Mouse (Mus musculus): ENCODE measurements around the gene Ass1. TPM values are rescaled to one million over a fixed set of nuclear protein-coding genes. Genes with fewer than 3 reads are reported as not detected.

Ass1 gene
- total RNA-seq, 2 experiments from 2014 or later = 19.5 to 21.8 TPM

DNA sequence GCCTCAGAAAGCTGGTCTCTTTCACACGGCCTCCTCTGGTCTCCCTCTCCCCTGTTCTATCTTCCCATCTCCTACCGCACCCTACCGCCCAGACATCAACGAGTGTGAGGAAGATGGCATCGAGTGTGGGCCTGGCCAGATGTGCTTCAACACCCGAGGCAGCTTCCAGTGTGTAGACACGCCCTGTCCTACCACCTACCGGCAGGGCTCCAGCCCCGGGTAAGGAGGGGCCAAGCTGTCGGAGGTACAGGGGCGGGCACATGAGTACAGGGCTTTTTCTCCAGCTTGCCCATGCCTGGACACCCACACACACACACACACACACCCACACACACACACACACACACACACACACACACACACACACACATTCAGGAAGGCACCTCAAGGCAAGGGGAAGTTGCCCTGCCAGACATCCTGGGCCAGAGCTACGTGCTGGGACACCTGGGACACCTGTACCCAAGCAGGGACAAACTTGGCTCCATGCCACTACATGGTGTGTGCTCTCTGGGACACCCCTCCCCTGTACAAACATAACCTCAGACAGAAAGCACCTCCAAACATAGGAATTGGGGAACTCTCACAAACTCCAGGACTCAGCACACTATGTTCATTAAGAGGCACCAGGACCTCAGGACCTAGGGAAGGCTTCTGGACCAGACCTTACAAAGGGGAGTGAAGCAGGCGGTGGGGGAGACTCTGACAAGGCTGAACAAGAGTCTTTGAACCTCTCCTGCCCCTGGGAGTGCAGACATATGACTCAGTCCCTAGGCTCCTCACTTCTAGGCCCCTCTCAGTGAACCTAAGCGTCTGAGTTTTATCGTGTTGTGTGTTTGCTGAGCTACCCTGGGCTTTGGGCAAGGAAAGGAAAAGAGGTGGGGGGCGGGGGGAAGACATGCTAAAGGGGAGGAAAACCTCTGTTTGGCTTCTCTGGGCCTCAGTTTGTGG lies 10.7 kb upstream of the Ass1 start:
- no peak for DNase-seq

DNA sequence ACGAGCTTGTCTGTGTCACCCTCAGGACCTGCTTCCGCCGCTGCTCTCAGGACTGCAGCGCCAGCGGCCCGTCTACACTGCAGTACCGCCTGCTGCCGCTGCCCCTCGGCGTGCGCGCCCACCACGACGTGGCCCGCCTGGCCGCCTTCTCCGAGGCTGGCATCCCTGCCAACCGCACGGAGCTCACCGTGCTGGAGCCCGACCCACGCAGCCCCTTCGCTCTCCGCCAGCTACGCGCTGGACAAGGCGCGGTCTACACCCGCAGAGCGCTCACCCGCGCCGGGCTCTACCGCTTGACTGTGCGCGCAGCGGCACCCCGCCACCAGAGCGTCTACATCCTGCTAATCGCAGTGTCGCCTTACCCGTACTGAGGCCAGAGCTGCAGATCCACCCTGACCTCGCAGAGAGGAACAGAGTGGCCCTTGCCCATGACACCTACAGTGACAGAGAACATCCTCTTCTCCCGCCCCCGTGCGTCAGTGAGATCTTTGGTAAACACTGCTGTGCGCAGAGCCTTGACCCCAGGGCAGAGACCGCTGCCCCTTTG lies 9.9 kb upstream of the Ass1 start:
- no peak for DNase-seq

DNA sequence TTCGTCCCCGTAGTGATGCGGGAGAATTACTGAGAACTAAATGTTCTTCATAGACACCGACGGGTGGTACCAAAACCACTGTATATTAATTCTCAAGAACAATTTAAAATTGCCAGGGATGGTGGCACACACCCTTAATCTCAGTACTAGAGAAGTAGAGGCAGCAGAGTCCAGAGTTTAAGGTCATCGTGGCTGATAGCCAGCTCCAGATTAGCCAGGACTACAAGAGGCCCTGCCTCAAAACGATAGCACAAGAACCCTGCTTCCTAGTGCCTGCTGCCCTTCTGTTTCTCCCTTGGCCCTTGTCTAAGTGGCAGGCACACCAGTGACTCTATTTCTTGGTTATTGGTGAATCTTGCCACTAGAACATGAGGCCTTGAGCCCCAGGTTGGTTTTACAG lies 9.1 kb upstream of the Ass1 start:
- DNase-seq = no peak

DNA sequence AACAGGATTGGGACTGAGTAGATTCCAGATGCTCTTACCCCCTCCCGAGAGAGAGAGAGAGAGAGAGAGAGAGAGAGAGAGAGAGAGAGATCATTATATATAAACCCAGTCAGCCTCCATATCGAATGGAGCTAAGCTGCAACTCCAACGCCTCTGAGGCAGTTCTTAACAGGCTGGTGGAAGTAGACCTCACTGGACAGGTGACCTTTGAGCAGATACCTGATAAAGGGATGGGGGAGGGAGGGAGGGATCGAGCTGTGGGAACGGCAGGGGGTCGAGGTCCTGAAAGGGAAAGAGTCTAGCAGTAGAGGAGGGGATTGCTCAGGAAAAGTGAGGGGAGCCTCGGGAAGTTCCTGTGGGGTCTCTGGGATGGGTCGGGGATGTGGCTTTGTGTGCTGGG lies 8.0 kb upstream of the Ass1 start:
- no peak for DNase-seq

DNA sequence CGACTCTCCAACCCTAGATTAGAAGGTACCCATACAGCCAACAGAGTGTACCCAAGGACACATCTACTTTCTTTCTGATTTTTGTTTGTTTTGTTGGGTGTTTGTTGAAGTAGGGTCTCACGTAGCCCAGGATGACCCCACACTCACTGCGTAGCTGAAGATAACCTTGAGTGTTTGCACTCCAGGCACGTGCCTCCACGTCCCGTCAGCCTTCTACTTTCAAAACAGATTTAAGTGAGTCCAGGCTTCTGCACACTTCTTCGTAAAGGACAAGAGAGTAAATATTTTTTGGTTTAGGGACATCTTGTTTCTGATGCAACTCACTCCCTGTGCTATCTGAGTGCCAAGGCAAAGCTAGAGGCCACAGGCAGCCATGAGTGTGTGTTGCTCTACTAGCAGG lies 6.8 kb upstream of the Ass1 start:
- DNase-seq = no peak

DNA sequence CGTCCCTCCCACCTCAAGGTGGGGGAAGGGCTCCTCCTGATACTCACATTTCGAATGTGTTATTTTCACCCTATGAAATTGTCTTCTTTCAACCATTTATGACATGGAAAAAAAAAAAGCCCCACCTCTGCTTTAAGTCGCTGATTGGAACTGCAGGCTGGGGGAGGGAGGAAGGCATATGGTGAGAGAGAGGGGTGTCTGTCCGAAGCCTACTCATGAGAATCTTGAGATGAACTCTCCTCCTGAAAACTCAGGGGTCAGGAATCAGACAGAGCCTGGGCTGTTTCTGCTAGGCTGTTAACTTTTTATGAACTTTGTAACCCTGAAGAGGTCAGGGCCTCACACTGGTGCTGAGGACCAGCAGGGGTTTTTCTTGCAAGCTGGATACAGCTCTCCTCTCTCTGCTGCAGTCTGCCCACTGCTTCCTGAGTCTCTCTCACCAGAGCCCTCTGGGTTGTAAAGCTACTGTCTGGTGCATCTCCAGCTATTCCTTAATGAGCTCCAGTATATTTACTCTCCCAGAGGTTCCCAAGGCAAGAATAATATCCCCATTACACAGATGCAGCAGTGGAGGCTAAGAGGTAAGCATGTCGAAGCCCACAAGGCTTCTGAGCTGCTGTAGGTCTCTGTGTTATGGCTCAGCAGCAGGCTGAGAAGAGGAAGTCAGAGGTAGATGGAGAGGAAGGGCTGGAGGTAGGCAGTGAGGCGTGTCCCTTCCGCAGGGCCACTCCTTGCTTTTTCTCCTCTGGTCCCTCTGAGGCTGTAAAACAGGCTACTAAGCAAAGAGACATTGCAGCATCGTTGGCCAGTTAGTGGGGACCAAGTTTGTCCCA lies 6.1 kb upstream of the Ass1 start:
- no peak for DNase-seq

DNA sequence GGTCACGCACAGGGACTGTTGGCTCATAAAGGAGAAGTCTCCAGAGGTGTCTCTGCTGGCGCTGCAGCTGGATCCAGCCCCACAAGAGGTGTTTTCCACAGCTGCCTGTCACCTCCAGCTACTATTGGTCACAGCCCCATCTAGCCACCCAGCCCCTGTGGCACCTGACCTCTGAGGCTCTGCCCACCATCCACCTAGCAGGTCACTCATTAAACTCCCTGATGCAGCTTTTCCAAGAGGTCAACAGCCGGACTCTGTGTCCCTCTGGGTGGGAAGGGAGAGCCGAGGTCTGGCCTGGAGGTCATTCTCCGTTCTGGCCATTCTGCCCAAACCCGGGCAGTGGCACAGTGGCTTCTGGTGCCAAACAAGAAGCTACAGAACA lies 5.5 kb upstream of the Ass1 start:
- no peak for DNase-seq

DNA sequence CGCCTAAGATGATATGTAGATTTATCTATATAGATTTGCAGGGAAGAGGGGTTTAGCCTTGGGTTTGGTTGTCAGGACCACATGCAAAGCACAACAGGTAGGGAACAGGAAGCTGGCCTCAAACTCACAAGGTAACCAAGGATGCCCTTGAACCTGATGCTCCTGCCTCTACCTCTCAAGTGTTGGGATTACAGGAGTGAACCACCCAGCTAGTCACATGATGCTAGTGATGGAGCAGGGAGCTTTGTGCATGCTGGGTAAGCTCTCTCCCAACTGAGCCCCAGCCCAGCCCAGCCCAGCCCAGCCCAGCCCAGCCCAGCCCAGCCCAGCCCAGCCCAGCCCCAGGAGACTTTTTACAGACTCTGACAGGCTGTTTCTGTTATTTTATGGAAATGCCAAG lies 2.5 kb upstream of the Ass1 start:
- no peak for DNase-seq

DNA sequence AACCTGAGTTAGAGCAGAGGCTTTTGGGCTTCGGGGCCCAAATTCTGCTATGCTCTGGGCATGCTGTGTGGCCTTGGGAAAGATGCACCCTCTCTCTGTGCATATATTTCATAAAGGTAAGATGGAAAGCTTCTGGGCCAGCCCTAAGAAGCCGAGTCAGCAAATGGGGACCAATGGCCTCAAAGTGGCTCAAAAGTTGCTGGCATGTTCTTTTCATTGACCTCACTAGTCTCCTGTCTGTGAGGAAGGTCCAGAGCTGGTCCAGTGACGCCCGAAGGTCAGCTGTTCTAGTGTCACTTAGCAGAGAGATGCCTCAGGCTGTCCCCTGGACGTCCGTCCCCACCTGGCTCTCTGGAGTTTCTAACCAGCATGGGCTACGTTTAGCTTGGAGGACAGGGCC lies 1.1 kb upstream of the Ass1 start:
- no peak for DNase-seq

DNA sequence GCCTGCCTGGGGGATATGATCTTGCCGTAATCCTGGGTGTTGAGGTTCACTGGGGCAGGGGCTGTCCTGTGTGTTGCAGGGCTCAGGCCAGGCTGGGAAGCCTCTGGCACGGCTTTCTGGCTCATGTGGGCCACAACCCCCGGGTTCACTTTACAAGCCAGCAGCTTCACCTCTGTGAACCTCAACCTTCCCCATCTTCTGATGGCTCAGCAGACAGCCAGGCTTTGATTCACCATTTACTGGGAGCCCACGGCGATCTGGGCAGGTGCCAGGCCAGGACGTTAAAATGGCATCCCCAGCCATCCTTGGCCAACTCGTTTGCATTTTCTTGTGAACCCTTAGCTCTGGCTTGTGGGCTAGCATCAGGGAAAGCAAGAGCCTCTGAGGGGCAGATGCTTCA lies 527 bp upstream of the Ass1 start:
- DNase-seq = no peak

DNA sequence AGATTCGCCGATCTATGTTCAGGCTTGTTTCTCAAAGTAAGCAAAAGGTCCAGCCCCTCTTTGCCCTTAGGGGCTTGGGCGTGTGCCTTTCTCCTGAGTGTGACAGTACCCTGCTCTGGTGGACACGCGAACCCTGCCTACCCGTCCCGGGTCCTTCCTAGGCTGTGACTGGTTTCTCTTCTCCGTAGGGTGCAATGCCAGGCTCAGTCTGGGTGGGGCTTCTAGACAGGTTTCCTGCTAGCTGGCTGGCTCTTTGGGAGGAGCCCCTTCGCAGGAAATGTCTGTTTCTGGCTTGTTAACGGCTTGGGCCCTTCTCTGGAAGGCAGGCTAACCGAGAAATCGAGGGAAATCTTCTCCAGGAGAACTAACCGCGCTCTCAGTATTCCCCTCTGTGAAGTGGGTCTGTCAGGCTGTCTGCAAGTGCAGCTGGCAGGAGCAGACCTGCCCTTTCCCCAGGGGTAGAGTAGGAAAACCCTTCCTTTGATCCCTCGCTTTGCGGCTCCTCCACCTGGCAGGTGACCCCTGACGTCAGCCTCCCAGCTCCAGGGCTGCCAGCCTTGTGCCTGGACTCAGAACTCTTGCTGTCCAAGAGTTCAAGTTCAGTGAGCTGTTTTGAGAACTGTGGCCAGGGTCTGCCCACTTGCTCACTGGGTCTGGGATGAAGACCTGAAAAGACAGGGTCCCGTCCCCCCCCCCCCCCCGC lies 827 bp downstream of the Ass1 start:
- no peak for DNase-seq

DNA sequence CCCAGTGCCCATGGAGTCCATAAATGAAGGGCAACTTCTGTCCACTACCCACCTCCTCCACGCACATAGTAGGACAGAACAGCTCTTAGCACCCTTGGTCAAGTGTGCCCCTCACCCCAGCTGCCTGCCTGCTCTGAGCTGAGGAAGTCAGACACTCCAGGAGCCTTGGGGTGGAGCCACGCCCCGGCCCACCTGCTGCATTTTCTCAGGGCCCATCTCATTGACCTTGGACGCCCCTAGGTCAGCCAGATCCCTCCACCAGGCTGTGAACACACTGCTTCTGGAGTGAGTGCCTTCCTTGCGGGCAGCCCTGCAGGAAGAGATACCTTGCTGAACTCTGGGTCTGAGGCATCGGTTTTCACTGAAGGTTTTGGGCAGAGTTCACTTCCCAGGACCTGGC lies 1.6 kb downstream of the Ass1 start:
- DNase-seq = no peak

DNA sequence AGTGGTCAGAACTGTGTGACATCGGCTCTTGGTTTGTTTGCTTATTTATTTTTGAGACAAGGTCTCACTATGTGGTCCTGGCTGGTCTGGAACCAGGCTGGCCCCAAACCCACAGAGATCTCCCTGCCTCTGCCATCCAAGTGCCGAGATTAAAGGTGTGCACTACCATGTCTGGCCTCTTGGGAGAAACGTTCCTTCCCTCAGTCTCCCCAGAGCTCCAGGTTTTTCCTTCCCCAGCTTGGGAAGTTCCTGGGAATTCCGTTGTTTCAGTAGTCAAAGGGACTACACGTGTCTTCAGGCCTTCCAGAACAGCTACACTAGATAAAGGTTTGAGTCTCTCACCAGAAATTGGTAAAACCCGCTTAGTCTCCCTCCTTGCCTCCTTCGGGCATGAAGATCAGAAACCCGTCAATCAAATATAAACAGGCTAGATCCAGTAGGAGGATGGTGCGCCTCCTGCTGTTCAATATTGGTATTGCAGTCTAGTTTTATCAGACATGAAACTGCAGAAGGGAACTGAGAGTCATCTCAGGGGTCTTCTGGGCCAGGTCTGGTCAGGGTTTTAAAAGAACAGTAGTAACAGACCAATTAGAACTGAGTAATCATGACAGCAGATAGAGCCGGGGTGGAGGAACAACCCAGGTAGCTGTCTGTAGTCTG lies 2.5 kb downstream of the Ass1 start:
- DNase-seq = no peak

DNA sequence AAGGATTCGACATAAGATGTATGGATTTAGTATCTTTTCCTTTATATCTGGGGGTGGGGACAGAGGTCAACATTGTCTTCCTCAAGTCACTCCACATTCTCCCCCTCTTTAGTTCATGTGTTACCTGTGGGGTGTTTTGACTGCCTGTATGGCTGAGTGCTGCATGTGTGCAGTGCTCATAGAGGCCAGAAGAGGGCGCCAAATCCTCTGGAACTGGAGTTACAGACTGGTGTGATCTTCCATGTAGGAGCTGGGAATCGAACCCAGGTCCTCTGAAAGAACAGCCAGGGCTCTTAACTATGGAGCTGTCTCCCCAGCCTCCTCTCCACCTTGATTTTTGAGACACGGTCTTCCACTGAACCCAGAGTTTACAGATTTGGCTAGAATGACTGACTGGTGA lies 3.9 kb downstream of the Ass1 start:
- no peak for DNase-seq

DNA sequence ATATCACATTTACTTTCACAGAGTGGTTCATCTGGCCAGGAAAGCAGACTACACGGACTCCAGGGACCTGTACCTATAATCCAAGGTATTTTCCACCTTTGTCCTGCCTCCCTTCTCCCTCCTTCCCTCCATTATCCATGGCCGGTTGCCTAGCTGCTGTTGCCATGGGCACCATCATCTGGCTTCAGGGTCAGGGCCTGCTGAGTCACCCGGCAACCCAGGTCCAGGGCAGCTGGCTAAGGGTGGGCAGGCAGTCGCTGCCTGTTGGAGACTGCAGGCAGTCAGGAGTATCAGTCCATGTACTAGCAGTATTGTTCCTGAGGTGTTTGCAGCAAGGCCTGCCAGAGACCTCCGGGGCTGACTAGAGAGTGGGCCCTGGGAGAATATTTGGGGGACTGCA lies 4.7 kb downstream of the Ass1 start:
- no peak for DNase-seq

DNA sequence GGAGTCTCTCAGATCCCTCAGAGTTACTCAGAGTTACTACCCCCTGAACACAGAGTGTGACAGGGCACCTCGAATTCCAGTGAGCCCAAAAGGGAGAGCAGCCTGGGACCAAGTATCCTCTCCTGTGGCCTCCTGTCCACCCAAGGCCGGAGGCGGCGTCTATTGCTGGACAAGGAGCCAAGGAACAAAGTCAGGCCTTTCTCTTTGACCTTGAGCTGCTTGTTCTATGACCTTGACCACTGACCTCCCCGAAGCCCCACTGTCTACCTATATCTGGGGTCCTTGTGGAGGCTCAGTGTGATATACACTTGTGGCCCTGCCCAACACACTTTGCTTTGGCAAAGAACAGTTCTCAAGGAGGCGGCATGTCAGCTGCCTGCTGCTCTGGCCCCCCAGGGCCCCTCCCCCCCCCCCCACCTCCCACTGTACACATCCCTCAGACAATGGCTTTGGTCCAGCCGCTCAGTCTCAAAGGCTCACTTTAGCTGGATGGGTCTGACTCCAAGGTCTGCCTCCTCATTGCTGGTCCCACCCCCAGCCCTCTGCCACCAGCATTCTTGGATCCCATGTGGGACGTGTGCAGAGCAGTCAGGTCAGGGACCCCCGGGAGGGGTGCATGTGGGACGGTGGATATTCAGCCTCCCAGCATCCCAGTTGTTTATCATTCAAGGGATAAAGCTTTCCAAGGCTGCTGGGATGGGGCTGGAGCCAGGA lies 6.3 kb downstream of the Ass1 start:
- DNase-seq = no peak

DNA sequence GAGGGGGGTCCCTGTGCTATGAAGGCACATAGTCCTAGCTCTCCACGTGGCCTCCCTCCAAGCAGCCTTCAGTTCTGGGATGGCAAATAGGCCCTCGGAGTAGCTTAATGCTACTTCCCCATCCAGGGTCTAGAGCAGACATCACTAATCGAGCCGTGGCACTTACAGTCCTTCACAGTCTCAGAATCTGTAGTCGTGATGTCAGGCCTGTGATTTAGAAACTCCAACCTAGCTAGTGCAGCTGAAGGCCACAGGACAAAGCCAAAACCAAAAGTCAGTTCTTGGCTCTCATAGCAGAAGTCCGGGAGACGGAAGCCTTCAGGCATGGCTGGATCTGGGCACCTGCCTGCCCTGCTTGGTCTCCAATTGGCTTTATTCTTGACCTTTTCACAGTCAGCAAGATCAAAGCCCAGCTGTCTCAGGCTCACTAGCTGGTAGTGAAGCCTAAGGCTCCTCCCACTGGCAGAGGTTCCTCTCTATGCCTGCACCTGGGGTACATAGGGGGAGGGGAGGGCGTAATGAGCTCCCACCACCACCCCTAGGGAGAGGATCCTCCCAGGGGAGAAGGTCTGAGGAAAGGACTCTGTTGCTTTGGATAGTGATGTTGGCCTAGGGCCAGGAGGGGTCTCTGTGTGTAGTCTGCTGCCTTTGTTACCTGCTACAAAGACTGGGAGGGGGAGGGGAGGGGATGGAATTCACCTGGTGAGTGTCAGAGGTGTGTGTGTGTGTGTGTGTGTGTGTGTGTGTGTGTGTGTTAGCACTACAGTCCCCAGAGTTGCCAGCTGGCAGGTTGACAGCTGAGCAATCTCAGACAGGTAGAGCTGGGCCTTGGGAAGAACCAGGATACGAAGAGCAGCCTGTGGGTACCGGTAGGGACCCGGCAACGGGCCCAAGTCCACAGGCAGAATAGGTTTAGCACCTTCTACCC lies 7.5 kb downstream of the Ass1 start:
- DNase-seq = no peak

DNA sequence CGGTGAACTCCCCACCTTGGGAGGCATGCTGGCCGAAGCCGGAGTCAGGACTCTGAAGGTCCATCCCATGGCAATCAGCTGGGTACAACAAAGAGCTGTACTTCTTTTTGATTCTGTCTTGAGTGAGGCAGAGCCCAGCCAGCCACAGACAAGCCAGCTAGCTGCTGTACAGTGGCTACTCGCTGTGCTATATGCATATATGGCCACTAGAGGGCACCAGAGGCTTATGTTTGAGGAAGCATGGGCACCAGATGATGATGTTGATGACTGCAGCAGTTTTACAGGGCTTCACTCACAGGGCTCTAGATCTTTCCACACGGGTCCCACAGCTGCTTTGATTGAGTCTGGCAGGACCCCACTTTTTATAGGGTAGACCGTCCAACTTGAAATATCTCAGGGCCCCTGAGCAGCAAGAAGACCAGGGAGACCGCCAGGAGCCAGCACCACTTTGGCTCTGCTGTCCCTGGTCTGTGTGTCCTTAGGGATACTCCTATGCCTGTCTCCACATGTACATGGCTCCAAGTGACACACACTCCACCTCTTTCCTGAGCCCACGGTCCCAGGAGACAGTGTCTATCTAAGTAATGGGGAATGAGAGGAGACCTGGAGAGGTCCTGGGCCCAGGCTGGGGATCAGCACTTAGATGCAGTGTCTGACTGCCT lies 13.0 kb downstream of the Ass1 start:
- DNase-seq = peak; percentile 80 to 81

DNA sequence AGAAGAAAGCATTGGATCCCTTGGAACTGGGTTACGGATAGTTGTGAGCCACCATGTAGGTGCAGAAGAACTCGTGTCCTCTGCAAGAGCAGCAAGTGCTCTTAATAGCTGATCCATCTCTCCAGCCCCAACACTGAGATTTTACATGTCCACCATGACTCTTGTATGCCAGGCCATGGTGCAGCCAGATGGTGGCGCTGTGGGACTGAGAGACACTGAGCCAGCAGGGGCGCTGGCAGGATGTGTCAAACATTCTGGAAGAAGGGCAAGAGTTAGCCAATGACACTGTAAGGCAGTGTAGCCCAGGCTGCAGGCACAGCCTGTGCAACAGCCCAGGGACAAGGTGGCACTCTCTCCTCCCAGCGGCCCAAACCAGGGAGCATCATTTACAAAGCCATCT lies 14.2 kb downstream of the Ass1 start:
- DNase-seq = peak; percentile 67 to 69

DNA sequence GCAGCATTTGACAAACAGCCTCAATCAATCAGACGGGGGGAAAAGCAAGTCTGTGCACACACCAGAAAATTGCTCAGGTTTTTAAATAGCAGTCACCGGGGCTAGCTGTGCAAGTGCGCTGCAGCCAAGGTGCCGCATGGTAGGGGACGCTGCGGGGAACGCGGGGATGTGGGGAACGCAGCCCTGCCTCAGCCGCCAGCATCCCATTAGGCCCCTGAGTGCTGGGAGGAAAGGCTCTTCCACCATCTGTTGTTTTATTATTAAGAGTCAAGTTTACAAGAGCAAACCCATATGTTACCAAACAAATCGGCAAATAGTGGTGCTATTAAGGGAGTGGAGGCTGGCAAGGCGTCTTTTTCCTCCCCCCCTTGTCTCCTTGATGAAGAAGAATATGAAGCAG lies 19.2 kb downstream of the Ass1 start:
- DNase-seq = no peak
